17 mouse cellular contexts compared by ENCODE assay signal in genomic region chr5:43441306-43441705, GRCm38 (mm10).
DNase-seq lines count a peak whose midpoint lies in the region; ATAC-seq and TF ChIP-seq lines count a peak whose summit lies in the region.
"Had no signal": no experiment of that assay in that cellular context is flagged by ENCODE, and none has a peak within 500 bp of the region (broad histone marks: within the 10 kb centered on the region; RNA-seq: fewer than 3 reads in every experiment).

No protein-coding gene starts in this region.

- no peak for TF ChIP-seq POLR2A in heart, adult 2 months (IDR thresholded peaks at IDR 0.05; ENCODE audit: insufficient read depth, low read depth, low read length)

- DNase-seq in heart, adult 2 months = peak; percentile 58 to 71
- peak; percentile 10 to 27 for DNase-seq in gastrocnemius, adult 8-10 months (ENCODE audit: low spot score in 2 of 2)
- DNase-seq in heart, postnatal 25 days (ENCODE audit: low spot score) = peak; percentile 61
- DNase-seq in lung, embryonic 14.5 days = peak; percentile 46
- DNase-seq in right cerebral cortex, postnatal 4 days = no peak
- no peak for DNase-seq in cerebellum, postnatal 14 days
- DNase-seq in spleen, postnatal 4 days (ENCODE audit: low spot score in 2 of 2) = no peak
- DNase-seq: cerebellum, adult 9-10 months; left cerebral cortex, postnatal 4 days; thymus, postnatal 4 days had no signal

- intact Hi-C loops in heart, adult 2 months (cut with DNase I) = loop anchor here (5.0 kb wide), 1 partner anchor 76 kb away; the partner anchor contains the start of gene C1qtnf7
- intact Hi-C loops in heart, postnatal 25 days (cut with DNase I) = no loop called here

- no peaks in the 10 kb centered on the region for H3K27me3 ChIP-seq in heart, adult 2 months (ENCODE audit: control insufficient read depth, insufficient read depth, low read length)
- H3K27me3 ChIP-seq in heart, embryonic 11.5 days (ENCODE audit: control insufficient read depth, insufficient read depth, low read length) = no peaks in the 10 kb centered on the region
- no peaks in the 10 kb centered on the region for H3K27me3 ChIP-seq in lung, embryonic 14.5 days (ENCODE audit: insufficient read depth, low read length)
- H3K27me3 ChIP-seq: embryonic facial prominence, embryonic 12.5 days; heart, embryonic 13.5 days had no signal

- H3K4me1 ChIP-seq in heart, adult 2 months (ENCODE audit: control insufficient read depth, insufficient read depth, low read length) = no peaks in the 10 kb centered on the region
- no peaks in the 10 kb centered on the region for H3K4me1 ChIP-seq in heart, embryonic 11.5 days (ENCODE audit: control insufficient read depth, insufficient read depth, low read length)
- H3K4me1 ChIP-seq in lung, embryonic 14.5 days (ENCODE audit: insufficient read depth) = no peaks in the 10 kb centered on the region
- H3K4me1 ChIP-seq: embryonic facial prominence, embryonic 12.5 days; heart, embryonic 13.5 days had no signal

- H3K36me3 ChIP-seq in heart, adult 2 months (ENCODE audit: control insufficient read depth, insufficient read depth, low read length) = no peaks in the 10 kb centered on the region
- H3K36me3 ChIP-seq in heart, embryonic 11.5 days (ENCODE audit: control insufficient read depth, insufficient read depth, low read length) = no peaks in the 10 kb centered on the region
- no peaks in the 10 kb centered on the region for H3K36me3 ChIP-seq in lung, embryonic 14.5 days (ENCODE audit: insufficient read depth)
- H3K36me3 ChIP-seq: embryonic facial prominence, embryonic 12.5 days; G1E; heart, embryonic 13.5 days had no signal

- H3K4me3 ChIP-seq in heart, adult 2 months = no peak overlapping the region
- no peak overlapping the region for H3K4me3 ChIP-seq in heart, embryonic 11.5 days (ENCODE audit: low read depth, low read length)
- H3K4me3 ChIP-seq in lung, embryonic 14.5 days (ENCODE audit: low read depth, low read length) = no peak overlapping the region
- H3K4me3 ChIP-seq: embryonic facial prominence, embryonic 12.5 days; heart, embryonic 13.5 days had no signal

- no peaks in the 10 kb centered on the region for H3K9me3 ChIP-seq in heart, embryonic 11.5 days (replicated peaks; ENCODE audit: control insufficient read depth, low read length)
- no peaks in the 10 kb centered on the region for H3K9me3 ChIP-seq in lung, embryonic 14.5 days (ENCODE audit: low read depth, low read length)
- H3K9me3 ChIP-seq: embryonic facial prominence, embryonic 12.5 days; G1E; heart, embryonic 13.5 days had no signal

- H3K27ac ChIP-seq in heart, adult 2 months = no peak overlapping the region
- H3K27ac ChIP-seq in heart, embryonic 11.5 days (ENCODE audit: low read depth, low read length) = no peak overlapping the region
- no peak overlapping the region for H3K27ac ChIP-seq in lung, embryonic 14.5 days (ENCODE audit: low read depth)
- H3K27ac ChIP-seq: embryonic facial prominence, embryonic 12.5 days; heart, embryonic 13.5 days; liver, embryonic 14.5 days had no signal

- no peaks in the 10 kb centered on the region for H3K79me2 ChIP-seq in heart, adult 2 months (replicated peaks; ENCODE audit: control insufficient read depth, insufficient read depth, low read length)

- H3K9ac ChIP-seq in heart, adult 2 months (ENCODE audit: low read depth, low read length) = no peak overlapping the region
- H3K9ac ChIP-seq in heart, embryonic 11.5 days (ENCODE audit: low read depth, low read length) = no peak overlapping the region
- no peak overlapping the region for H3K9ac ChIP-seq in lung, embryonic 14.5 days
- H3K9ac ChIP-seq: embryonic facial prominence, embryonic 12.5 days; heart, embryonic 13.5 days; liver, embryonic 14.5 days had no signal

- no peak for TF ChIP-seq CTCF in heart, adult 2 months (IDR thresholded peaks at IDR 0.05)
- no peak for TF ChIP-seq CTCF in lung, embryonic 14.5 days (IDR thresholded peaks at IDR 0.05; ENCODE audit: low read depth)

- H3K4me2 ChIP-seq in heart, embryonic 11.5 days = no peak overlapping the region
- no peak overlapping the region for H3K4me2 ChIP-seq in lung, embryonic 14.5 days
- H3K4me2 ChIP-seq: embryonic facial prominence, embryonic 12.5 days; heart, embryonic 13.5 days had no signal

- WGBS in heart, adult 2 months = 46% methylated on average over 3 of the region's 3 CpGs
- WGBS in heart, embryonic 11.5 days (ENCODE audit: insufficient replicate concordance) = 55% methylated on average over 3 of the region's 3 CpGs
- 42% methylated on average over 3 of the region's 3 CpGs for WGBS in lung, embryonic 14.5 days

- no peak for ATAC-seq in heart, embryonic 11.5 days (replicated peaks; ENCODE audit: insufficient number of reproducible peaks, low FRiP score, low TSS enrichment)
- no peak for ATAC-seq in lung, embryonic 14.5 days (ENCODE audit: insufficient read depth)
- ATAC-seq: forebrain, embryonic 14.5 days; hindbrain, embryonic 16.5 days had no signal

- peak; percentile 35; the same call in 1 of the 2 replicates for TF ChIP-seq EP300 in heart, adult 2 months (IDR thresholded peaks at IDR 0.05; ENCODE audit: insufficient read depth, low read depth, low read length)

Comparison
In these comparisons a context has a peak if more than half of its experiments do, and no peak if none do; other contexts are left out.
1. DNase-seq: peak in heart, adult 2 months (2 of 2), gastrocnemius, adult 8-10 months (2 of 2), heart, postnatal 25 days (single experiment) and lung, embryonic 14.5 days (single experiment); none in right cerebral cortex, postnatal 4 days (single experiment), cerebellum, postnatal 14 days (0 of 2) and spleen, postnatal 4 days (0 of 2).